Mouse (Mus musculus) midbrain, embryonic 16.5 days (tissue): ENCODE results near the gene C1qtnf5. TPM values are rescaled to one million over a fixed set of nuclear protein-coding genes. Genes with fewer than 3 reads are reported as not detected.

Source experiments
- ATAC-seq: fragments of 200-750 bp; cut with Nextera tagmentation; 2 replicates; pipeline ENCODE4 v1.8.0; 2017; ENCODE audit warnings: moderate TSS enrichment
- H3K27ac ChIP-seq: fragments of 300-500 bp; sonication (generic); 2 replicates; pipeline ENCODE4 v1.5.1; 2014; ENCODE audit warnings: mild to moderate bottlenecking, low read length, mixed read lengths
- H3K27me3 ChIP-seq: fragments of 300-500 bp; sonication (generic); 2 replicates; pipeline ENCODE4 v1.6.1; 2014; ENCODE audit warnings: low read depth, low read length, mixed read lengths; ENCODE audit not compliant: control insufficient read depth, insufficient read depth
- H3K36me3 ChIP-seq: fragments of 300-500 bp; sonication (generic); 2 replicates; pipeline ENCODE4 v1.6.1; 2014; ENCODE audit warnings: mild to moderate bottlenecking, low read length, moderate library complexity, mixed read lengths; ENCODE audit not compliant: control insufficient read depth, insufficient read depth
- H3K4me1 ChIP-seq: fragments of 300-500 bp; sonication (generic); 2 replicates; pipeline ENCODE4 v1.6.1; 2014; ENCODE audit warnings: mild to moderate bottlenecking, low read length, mixed read lengths; ENCODE audit not compliant: control insufficient read depth, insufficient read depth
- H3K4me2 ChIP-seq: fragments of 300-500 bp; sonication (generic); 2 replicates; pipeline ENCODE4 v1.6.1; 2014; ENCODE audit warnings: mild to moderate bottlenecking, low read length, mixed read lengths
- H3K4me3 ChIP-seq: fragments of 300-500 bp; sonication (generic); 2 replicates; pipeline ENCODE4 v1.5.1; 2014; ENCODE audit warnings: low read depth, mild to moderate bottlenecking, low read length, moderate library complexity, mixed read lengths
- H3K9ac ChIP-seq: fragments of 300-500 bp; sonication (generic); 2 replicates; pipeline ENCODE4 v1.6.1; 2014; ENCODE audit warnings: low read depth, low read length, mixed read lengths
- H3K9me3 ChIP-seq: fragments of 300-500 bp; sonication (generic); replicated peaks from 2 replicates; pipeline ENCODE4 v1.6.1; 2014; ENCODE audit warnings: mild to moderate bottlenecking, low read length, mixed read lengths; ENCODE audit not compliant: control insufficient read depth, poor library complexity, severe bottlenecking
- WGBS: fragments of 180-500 bp; shearing (Covaris S2); extraction: QIAGEN DNeasy Blood & Tissue Kit; methylation state at CpG from one replicate; pipeline ENCODE4 v1.1.7; 2014; 5-methylcytosine and 5-hydroxymethylcytosine counted together
- polyA plus RNA-seq: library from polyadenylated mRNA; unstranded; fragments of >200 nt; fragmentation: Nextera tagmentation; extraction: Ambion mirVana; gene quantifications from 2 replicates; pipeline ENCODE4 v1.2.1, GENCODE M21; 2015

The C1qtnf5 gene
- 4.6 and 5.5 TPM in 2 replicates for polyA plus RNA-seq

DNA sequence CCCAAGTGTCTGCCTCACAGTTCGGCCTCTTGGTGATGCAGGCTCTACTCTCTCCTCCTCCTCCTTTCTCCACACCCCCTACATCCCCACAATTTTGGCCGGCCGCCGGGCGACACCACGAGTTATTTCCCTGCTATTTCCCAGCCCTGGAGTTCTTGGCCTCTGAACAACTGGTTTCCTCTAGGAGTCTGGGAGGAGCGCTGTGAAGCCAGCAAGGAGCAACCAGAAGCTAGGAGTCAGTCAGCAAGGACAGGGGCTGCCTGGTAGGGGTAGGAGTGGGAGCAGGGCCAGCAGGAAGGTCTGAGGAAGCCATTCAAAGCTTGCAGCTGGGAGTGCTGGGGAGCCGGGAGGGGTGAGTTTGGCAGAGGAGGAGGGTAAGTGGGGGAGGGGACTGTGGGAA is at the start of gene C1qtnf5:
C1qtnf5 (plus strand) TSS at position 136 of the 400 bp plus-strand sequence.
- no peaks in the 10 kb centered on the region for H3K9me3 ChIP-seq
- peak within 1 kb of the TSS; percentile 37 for H3K4me2 ChIP-seq
- WGBS, result 18% methylated on average over 8 of the region's 8 CpGs
- peak; percentile 59 for ATAC-seq
- H3K36me3 ChIP-seq, result no peaks in the 10 kb centered on the region
- peak within 1 kb of the TSS; percentile 7; the same call in 1 of the 2 replicates for H3K4me3 ChIP-seq
- 0 out of 2 replicates have a peak within 1 kb of the TSS, but pooled peaks have one; percentile 15 for H3K9ac ChIP-seq
- H3K27me3 ChIP-seq, result no peaks in the 10 kb centered on the region
- H3K27ac ChIP-seq, result peak within 1 kb of the TSS; percentile 58
- peaks cover 38% of the 10 kb centered on the region for H3K4me1 ChIP-seq

DNA sequence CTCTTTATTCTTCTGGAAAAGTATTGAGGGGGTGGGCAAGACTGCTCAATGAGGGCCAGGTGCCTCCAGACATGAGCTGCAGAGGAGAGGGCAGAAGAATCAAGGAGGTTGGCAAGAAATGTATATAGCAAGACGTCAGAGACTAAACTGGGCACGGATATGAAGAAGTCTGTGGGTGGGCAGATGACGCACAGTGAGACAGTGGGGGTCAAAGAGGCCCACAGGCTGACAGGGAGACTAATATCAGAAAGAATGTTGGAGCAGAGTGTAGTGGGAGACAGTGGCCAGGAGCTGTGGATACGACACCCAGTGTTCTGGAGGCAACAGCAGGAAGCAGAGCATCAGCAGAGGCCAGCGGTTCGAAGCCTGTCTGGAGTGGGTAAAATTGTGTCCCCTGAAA is 48.4 kb upstream of the C1qtnf5 start:
- no peaks in the 10 kb centered on the region for H3K9me3 ChIP-seq
- no peak overlapping the region for H3K27ac ChIP-seq
- no peak for ATAC-seq
- H3K4me1 ChIP-seq, result no peaks in the 10 kb centered on the region
- H3K27me3 ChIP-seq, result no peaks in the 10 kb centered on the region
- WGBS, result 88% methylated on average over 6 of the region's 6 CpGs
- H3K36me3 ChIP-seq, result no peaks in the 10 kb centered on the region
- no peak overlapping the region for H3K4me3 ChIP-seq
- H3K4me2 ChIP-seq, result no peak overlapping the region
- no peak overlapping the region for H3K9ac ChIP-seq

GRCm38 (mm10) chr9:44065177-44065576 is 41.9 kb upstream of the C1qtnf5 start:
- 33% methylated on average over 1 of the region's 1 CpGs for WGBS
- Histone ChIP-seq H3K36me3 (no peaks in the 10 kb centered on the region), H3K4me3 (no peak overlapping the region), H3K4me1 (peaks cover 5% of the 10 kb centered on the region), H3K9ac (no peak overlapping the region), H3K9me3 (no peaks in the 10 kb centered on the region), H3K4me2 (no peak overlapping the region), H3K27ac (no peak overlapping the region), H3K27me3 (no peaks in the 10 kb centered on the region)
- ATAC-seq, result no peak

DNA sequence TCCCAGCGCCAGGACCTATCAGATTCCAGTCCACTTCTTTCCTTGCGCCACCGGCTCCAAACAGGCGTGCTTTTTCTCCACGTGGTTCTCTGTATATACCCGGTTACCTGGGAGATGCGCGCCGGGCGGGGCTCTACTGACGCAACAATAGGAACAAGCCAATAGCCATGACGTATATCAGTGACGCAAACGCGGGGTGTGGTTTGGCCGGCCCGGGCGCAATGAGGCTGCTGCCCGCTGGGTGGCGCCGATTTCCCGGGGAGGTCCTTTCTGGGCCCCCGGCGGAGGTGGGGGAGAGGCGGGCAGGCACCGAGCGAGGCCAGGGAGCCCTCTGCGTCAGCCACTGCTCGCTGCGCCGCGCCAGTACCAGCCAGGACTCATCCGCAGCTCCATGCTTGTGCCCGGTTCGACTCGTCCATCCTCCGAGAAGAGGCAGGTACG is 40.2 kb upstream of the C1qtnf5 start, which contains the start of gene Usp2:
Usp2 (plus strand) TSS at position 237 of the 441 bp plus-strand sequence.
- no peak within 1 kb of the TSS for H3K27ac ChIP-seq
- peak; percentile 98 for ATAC-seq

GRCm38 (mm10) chr9:44067241-44067959 is 39.6 kb upstream of the C1qtnf5 start:
- H3K9me3 ChIP-seq, result no peaks in the 10 kb centered on the region
- peaks cover 5% of the 10 kb centered on the region for H3K4me1 ChIP-seq
- no peaks in the 10 kb centered on the region for H3K27me3 ChIP-seq
- peak overlapping the region; percentile 56 for H3K4me3 ChIP-seq
- peak overlapping the region; percentile 87 for H3K4me2 ChIP-seq
- no peak overlapping the region for H3K27ac ChIP-seq
- peak overlapping the region; percentile 65 for H3K9ac ChIP-seq
- 9% methylated on average over 15 of the region's 15 CpGs for WGBS
- ATAC-seq, result peak; percentile 61
- H3K36me3 ChIP-seq, result no peaks in the 10 kb centered on the region

More for the DNA sequence above, 40.2 kb upstream of the C1qtnf5 start, which contains the start of gene Usp2:
- H3K4me3 ChIP-seq, result peak within 1 kb of the TSS; percentile 56
- H3K4me1 ChIP-seq, result peaks cover 5% of the 10 kb centered on the region
- H3K4me2 ChIP-seq, result peak within 1 kb of the TSS; percentile 87
- no peaks in the 10 kb centered on the region for H3K27me3 ChIP-seq
- WGBS, result under 1% methylated on average over 38 of the region's 38 CpGs
- no peaks in the 10 kb centered on the region for H3K36me3 ChIP-seq
- H3K9ac ChIP-seq, result peak within 1 kb of the TSS; percentile 65
- H3K9me3 ChIP-seq, result no peaks in the 10 kb centered on the region

- Histone ChIP-seq H3K27ac (no peak overlapping the region), H3K36me3 (no peaks in the 10 kb centered on the region), H3K4me1 (peaks cover 5% of the 10 kb centered on the region), H3K9ac (no peak overlapping the region), H3K27me3 (no peaks in the 10 kb centered on the region), H3K9me3 (no peaks in the 10 kb centered on the region), H3K4me2 (peak overlapping the region; percentile 87; the same call in 1 of the 2 replicates), H3K4me3 (no peak overlapping the region)
- ATAC-seq, result no peak
- 91% methylated on average over 6 of the region's 6 CpGs for WGBS
Measured at GRCm38 (mm10) chr9:44067960-44068330, 39.1 kb upstream of the C1qtnf5 start.

DNA sequence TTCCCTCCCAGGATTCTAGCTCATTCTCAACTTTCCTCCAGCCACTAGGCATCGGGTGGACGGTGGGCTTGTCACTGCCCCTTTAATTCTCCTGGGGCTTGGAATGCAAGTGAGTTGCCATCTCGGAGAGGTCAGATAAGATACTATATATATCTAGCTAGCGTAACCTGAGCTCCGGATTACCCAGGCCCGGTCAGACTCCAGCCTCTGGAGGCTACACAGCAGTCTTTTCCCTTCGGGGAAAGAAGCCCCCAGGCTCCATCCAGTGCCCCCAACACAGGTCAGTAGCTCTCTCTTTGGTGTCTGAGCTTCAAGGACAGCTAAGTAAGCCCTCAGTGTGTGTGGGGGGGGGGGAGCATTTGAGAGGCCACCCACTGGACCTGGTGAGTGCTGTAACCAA is 37.8 kb upstream of the C1qtnf5 start:
- Histone ChIP-seq H3K4me1 (peaks cover 5% of the 10 kb centered on the region), H3K27ac (no peak overlapping the region), H3K9ac (no peak overlapping the region), H3K9me3 (no peaks in the 10 kb centered on the region), H3K4me2 (no peak overlapping the region), H3K4me3 (no peak overlapping the region), H3K36me3 (no peaks in the 10 kb centered on the region), H3K27me3 (no peaks in the 10 kb centered on the region)
- no peak for ATAC-seq
- WGBS, result 29% methylated on average over 7 of the region's 7 CpGs

- Histone ChIP-seq H3K4me2 (no peak overlapping the region), H3K27me3 (no peaks in the 10 kb centered on the region), H3K4me1 (peaks cover 5% of the 10 kb centered on the region), H3K36me3 (no peaks in the 10 kb centered on the region), H3K9me3 (no peaks in the 10 kb centered on the region), H3K27ac (no peak overlapping the region), H3K9ac (no peak overlapping the region), H3K4me3 (no peak overlapping the region)
- 84% methylated on average over 14 of the region's 14 CpGs for WGBS
- no peak for ATAC-seq
Measured at GRCm38 (mm10) chr9:44070113-44070843, 36.8 kb upstream of the C1qtnf5 start.

DNA sequence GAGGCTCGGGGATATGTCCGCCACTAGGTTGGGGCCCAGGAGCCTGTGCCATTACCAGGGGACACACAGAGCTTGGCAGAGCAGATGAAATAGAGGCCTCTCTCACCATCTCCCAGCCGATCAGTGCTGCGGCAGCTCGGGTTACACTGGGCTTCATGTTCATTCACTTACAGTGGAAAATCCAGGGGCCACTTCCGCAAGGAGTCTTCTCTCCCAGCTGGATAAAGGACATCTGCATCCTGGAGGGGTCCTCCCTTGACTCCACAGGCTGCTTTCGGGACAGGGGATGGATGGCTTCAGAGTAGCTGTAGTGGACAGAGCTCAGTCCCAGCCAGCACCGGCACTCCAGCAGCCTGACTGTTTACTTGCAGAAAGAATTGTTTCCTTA is 36.2 kb upstream of the C1qtnf5 start:
- Histone ChIP-seq H3K4me2 (no peak overlapping the region), H3K36me3 (no peaks in the 10 kb centered on the region), H3K4me3 (no peak overlapping the region), H3K4me1 (peaks cover 5% of the 10 kb centered on the region), H3K27me3 (no peaks in the 10 kb centered on the region), H3K9me3 (no peaks in the 10 kb centered on the region), H3K27ac (no peak overlapping the region), H3K9ac (no peak overlapping the region)
- 53% methylated on average over 8 of the region's 8 CpGs for WGBS
- ATAC-seq, result no peak
